Mouse (Mus musculus): ENCODE data around the gene Ppib. TPM values are rescaled to one million over a fixed set of nuclear protein-coding genes. Genes with fewer than 3 reads are reported as not detected.

Ppib gene
- total RNA-seq (2022) = 100 to 1,000 TPM in 3 of 4 experiments, 10 to 100 TPM in 1; 91.5 to 108 (median 105) TPM

DNA sequence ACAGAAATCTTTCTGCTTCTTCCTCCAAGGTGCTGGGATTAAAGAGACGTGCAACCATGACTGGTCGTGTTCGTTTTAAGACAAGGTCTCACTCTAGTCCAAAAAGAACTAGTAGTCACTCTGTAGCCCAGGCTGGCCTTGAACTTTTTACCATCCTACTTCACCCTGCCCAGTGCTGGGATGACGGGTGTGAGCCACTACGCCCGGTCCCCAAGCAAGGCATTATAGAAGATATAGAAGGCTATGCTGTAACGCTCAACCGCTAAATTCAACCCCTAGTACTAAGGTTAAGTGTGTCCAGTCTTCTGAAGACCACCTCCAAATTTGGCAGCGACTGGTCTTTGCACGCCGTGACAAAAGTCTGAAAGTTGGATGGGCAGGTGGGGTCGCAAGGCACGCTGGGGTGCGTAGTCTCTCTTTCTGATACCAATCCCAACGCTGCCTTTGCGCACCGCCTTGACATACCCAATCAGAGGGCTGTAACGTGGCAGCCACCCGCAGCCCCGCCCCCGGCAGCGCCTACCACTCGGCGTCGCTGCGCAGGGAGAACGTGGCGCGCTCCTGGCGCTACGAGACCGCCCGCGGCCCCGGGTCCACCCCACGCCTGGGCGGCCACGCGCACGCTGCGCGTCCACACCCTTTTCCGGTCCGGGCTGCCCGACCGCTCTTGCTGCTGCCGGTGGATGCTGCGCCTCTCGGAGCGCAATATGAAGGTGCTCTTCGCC, at the start of gene Ppib:
TSS of gene Ppib (plus strand) at position 640 of the 725 bp plus-strand sequence.
- peak; percentile 96 for DNase-seq (ENCODE audit: low spot score)

DNA sequence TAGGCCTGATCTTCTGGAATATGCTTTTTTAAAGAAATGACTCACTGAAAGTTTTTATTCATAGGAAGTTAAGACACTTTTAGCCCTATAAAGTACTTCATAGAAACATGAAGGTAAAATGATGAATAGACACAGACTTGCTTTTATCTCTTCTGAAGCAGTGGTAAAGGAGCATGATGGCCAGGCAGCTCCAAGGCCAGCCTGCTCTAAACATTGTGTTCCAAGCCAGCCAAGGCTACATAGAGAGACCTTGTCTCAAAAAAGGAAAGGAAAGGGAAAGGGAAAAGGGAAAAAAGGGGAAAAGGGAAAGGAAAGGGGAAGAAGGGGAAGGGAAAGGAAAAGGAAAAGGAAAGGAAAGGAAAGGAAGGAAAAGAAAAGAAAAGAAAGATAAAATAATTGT, 39.4 kb upstream of the Ppib start:
- no peak for DNase-seq (ENCODE audit: low spot score)

- DNase-seq (ENCODE audit: low spot score) = no peak
Observed at GRCm38 (mm10) chr9:66038082-66038481, 21.9 kb upstream of the Ppib start.

GRCm38 (mm10) chr9:66038581-66038980, 21.4 kb upstream of the Ppib start:
- DNase-seq (ENCODE audit: low spot score) = no peak

DNA sequence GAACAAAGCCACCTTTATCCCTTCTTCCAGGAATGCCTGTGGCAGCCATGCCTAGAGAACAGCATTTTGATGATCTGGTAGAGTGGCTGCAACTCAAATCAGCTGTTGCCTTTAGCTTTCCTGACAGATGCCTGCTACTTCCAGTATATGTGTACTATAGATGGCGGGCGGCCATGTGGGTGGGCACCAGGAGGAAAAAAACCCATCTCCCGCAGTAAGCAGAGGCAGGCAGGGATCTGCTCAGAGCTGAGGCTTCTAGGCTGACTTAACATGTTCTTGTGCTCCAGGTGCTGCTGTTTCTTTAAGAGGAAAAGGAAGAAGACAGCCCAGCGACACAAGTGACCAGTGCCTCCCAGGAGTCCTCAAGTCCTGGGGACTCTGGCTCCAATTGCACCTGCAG, 20.7 kb upstream of the Ppib start:
- no peak for DNase-seq (ENCODE audit: low spot score)

DNA sequence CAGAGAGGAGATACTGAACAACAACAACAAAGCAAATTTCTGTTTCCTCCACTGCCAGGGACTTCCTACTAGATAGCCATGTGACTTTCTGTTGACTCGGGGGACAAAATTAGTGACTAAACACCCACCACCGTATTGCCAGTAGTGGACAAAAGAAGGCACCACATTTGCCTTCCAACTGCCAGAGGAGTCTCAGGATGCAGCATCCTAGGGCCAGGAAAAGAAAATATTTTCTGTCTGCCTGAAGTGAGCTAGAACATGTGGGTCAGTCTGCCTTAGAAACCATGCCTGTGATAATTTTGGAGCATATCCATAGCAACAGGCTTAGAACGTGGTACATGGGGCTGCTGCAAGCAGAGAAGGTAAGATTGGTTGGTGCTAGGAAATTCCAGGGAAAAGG, 19.2 kb upstream of the Ppib start:
- no peak for DNase-seq (ENCODE audit: low spot score)

- DNase-seq (ENCODE audit: low spot score) = no peak
Observed at GRCm38 (mm10) chr9:66042331-66042730, 17.7 kb upstream of the Ppib start.

GRCm38 (mm10) chr9:66043241-66043640, 16.8 kb upstream of the Ppib start:
- no peak for DNase-seq (ENCODE audit: low spot score)

- DNase-seq (ENCODE audit: low spot score) = no peak
Observed at GRCm38 (mm10) chr9:66049931-66050601, 10.0 kb upstream of the Ppib start.

DNA sequence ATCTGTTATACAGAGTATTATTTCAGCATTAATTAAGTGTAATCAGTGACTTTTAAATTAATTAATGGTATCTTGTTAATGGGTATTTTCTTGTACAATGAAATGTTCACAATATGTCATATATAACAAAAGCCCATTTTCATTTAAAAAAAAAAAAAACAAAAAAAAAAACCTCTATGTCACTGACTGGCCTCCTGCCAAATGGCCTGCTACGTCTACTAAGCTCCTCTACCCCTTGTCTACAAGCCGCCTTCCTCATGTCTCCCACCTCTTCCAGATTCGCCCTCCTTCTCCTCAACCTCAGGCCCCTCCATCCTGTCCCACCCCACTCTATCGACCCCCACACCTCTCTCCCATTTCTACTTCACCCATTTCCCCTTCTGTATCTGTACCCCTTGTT, 8.5 kb upstream of the Ppib start:
- no peak for DNase-seq (ENCODE audit: low spot score)

GRCm38 (mm10) chr9:66052731-66053130, 7.3 kb upstream of the Ppib start:
- no peak for DNase-seq (ENCODE audit: low spot score)

- DNase-seq (ENCODE audit: low spot score) = no peak
Observed at GRCm38 (mm10) chr9:66053620-66054019, 6.4 kb upstream of the Ppib start.

- no peak for DNase-seq (ENCODE audit: low spot score)
Observed at GRCm38 (mm10) chr9:66060308-66060647, 256 bp downstream of the Ppib start.

DNA sequence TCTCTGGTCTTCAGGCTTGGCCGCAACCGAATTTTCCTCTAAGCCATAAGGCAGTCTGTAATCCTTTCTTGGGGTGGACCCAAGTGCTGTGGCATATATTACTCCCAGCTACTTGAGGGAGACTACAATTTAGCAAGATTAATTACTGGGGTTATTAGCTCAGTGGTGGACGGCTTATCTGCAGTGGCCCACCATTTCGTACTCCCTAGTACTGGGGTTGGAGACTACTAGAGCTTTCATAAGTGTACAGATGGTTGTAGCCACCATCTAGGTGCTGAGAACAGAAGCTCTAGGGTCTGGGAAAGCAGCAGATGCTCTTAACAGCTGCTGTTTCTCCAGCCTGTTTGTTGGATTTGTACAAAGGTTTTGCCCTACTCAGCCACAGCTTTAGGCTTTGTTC, 964 bp downstream of the Ppib start:
- no peak for DNase-seq (ENCODE audit: low spot score)

- DNase-seq (ENCODE audit: low spot score) = no peak
Observed at GRCm38 (mm10) chr9:66061656-66062055, 1.6 kb downstream of the Ppib start.

DNA sequence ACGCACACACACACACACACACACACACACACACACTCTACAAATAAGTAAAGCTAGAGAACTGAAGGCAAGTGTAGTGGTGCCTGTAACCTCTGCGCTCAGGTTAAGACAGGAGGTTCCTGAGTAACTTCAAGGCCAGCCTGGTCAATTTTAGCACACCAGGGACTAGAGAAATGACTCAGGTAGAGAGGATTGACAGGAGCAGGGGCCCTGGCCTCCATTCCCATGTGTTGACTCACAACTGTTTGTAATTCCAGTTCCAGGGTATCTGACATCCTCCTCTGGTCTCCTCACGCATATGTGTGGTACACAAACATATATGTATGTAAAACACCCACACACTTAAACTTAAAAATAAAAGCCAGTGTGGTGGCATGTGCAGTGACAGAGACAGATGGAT, 3.4 kb downstream of the Ppib start:
- no peak for DNase-seq (ENCODE audit: low spot score)

DNA sequence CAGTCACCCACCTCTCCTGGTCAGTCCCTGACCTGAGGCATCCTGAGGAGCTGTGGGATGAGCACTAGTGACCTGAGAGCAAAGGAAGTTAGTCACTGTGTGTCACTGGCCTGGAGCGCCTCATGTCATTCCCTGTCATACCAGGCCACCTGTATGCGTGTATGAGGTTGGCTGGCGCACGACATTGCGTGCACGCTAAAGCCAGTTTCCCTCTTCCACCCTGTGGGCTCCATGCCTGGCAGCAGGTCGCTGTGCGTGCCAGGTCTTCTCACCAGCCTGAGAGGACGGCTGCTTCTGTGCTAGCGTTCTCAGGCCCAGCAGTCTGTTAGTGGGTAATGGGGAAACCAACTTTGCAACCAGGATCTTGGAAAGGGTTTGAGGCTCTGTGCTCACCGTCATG, 4.3 kb downstream of the Ppib start:
- DNase-seq (ENCODE audit: low spot score) = no peak

- no peak for DNase-seq (ENCODE audit: low spot score)
Observed at GRCm38 (mm10) chr9:66066791-66067190, 6.8 kb downstream of the Ppib start.

GRCm38 (mm10) chr9:66067542-66067941, 7.5 kb downstream of the Ppib start:
- peak; percentile 50 for DNase-seq (ENCODE audit: low spot score)

GRCm38 (mm10) chr9:66068056-66068455, 8.0 kb downstream of the Ppib start:
- no peak for DNase-seq (ENCODE audit: low spot score)

- DNase-seq (ENCODE audit: low spot score) = no peak
Observed at GRCm38 (mm10) chr9:66068971-66069391, 9.0 kb downstream of the Ppib start.

DNA sequence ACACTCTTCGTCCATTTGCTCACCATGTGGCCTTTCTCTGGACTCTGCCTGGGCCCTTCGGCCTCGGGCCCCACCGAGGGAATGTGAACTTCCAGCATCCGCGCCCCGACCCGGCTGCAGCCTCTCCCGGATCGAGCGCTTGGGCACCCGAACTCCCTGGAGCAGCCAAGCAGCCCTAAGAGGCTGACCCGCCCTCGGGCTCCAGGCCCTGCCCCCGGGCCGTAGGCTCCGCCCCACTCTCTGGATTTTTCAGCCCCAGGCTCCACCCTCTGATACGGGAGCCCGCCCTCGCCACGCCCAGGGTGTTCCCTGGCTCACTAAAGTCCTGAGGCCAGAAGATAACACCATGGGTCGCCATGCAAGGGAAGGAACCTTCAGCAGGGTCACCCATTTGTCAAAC, 9.6 kb downstream of the Ppib start, which contains the start of gene Snx22:
TSS of gene Snx22 (minus strand) at position 137 of the 400 bp plus-strand sequence.
- peak; percentile 72 for DNase-seq (ENCODE audit: low spot score)

GRCm38 (mm10) chr9:66070151-66070550, 10.1 kb downstream of the Ppib start:
- no peak for DNase-seq (ENCODE audit: low spot score)
